Comparison of ENCODE assay signal across 12 mouse cellular contexts in the genomic region with DNA sequence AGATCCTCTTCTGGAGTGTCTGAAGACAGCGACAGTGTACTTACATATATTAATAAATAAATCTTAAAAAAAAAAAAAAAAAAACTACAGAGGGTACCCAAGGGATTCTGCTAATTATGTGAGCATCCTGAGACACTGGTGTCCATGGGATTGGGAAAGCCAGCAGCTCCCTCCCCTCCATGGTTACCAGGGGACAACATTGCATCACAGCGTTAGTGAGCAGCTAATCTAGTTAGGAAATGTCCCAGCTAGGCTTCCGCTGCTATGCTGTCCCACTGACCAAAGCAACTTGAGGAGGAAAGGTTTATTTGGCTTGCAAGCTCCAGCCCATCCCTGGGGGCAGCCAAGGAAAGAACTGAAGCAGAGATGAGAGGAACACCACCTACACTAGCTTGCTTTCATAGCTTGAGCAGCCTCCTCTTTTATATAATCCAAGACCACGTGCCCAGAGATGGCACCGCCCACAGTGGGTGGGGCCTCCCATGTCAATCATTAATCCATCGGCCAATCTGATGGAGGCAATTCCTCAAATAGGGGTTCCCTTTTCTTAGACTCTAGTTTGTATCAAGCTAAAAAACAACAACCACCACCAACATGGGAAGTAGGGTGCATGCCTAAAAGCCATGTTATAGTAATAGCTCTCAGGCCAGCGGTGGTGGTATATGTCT.
"Had no signal": no experiment of that assay in that cellular context is flagged by ENCODE, and none has a peak within 500 bp of the region (broad histone marks: within the 10 kb centered on the region; RNA-seq: fewer than 3 reads in every experiment).

No protein-coding gene starts in this region.

- H3K4me2 ChIP-seq: liver, embryonic 15.5 days; lung, embryonic 15.5 days; neural tube, embryonic 15.5 days; stomach, embryonic 15.5 days had no signal

- H3K27ac ChIP-seq: left cerebral cortex, adult 2 months; limb, embryonic 10.5 days; liver, embryonic 15.5 days; lung, embryonic 15.5 days; midbrain, embryonic 10.5 days; neural tube, embryonic 15.5 days; stomach, embryonic 15.5 days had no signal

- H3K9me3 ChIP-seq: limb, embryonic 10.5 days; liver, embryonic 15.5 days; lung, embryonic 15.5 days; midbrain, embryonic 10.5 days; neural tube, embryonic 15.5 days; stomach, embryonic 15.5 days had no signal

- H3K36me3 ChIP-seq: limb, embryonic 10.5 days; liver, embryonic 15.5 days; lung, embryonic 15.5 days; neural tube, embryonic 15.5 days; stomach, embryonic 15.5 days had no signal

- DNase-seq: lung, postnatal 36 days; midbrain, embryonic 14.5 days; right cerebral cortex, postnatal 14 days; thymus, postnatal 4 days had no signal

- H3K4me3 ChIP-seq: left cerebral cortex, adult 2 months; limb, embryonic 10.5 days; liver, embryonic 15.5 days; lung, embryonic 15.5 days; midbrain, embryonic 10.5 days; myocyte; neural tube, embryonic 15.5 days; stomach, embryonic 15.5 days had no signal

- H3K9ac ChIP-seq: liver, embryonic 15.5 days; lung, embryonic 15.5 days; neural tube, embryonic 15.5 days; stomach, embryonic 15.5 days had no signal

- H3K4me1 ChIP-seq: liver, embryonic 15.5 days had no signal

- H3K27me3 ChIP-seq: liver, embryonic 15.5 days; lung, embryonic 15.5 days; neural tube, embryonic 15.5 days; stomach, embryonic 15.5 days had no signal
